Mouse (Mus musculus) MEL (cell line): ENCODE results near the gene Vmn1r157.
"Not testable (repeated sequence)": the region's sequence is repeated elsewhere in the genome, so short reads cannot be mapped to it uniquely, and the experiment has no call there.

Experiments used
- CTCF ChIP-seq, 3 experiments: IDR thresholded peaks in 2 of 3; conservative IDR thresholded peaks in 1 of 3; 2 replicates each; pipeline ENCODE4 v1.5.1; 2011 to 2012; ENCODE audit warnings: low read length in 3 of 3, low read depth in 2 of 3, mild to moderate bottlenecking in 2 of 3, improper control_type of control experiment in 1 of 3, inconsistent platforms in 1 of 3, mixed read lengths in 1 of 3, moderate library complexity in 1 of 3; ENCODE audit not compliant: control insufficient read depth in 1 of 3, insufficient read depth in 1 of 3, poor library complexity in 1 of 3, severe bottlenecking in 1 of 3
- EP300 ChIP-seq, 2 experiments: IDR thresholded peaks; 2 replicates each; pipeline ENCODE4 v1.6.1; 2011; ENCODE audit warnings: improper control_type of control experiment in 2 of 2, low read length in 2 of 2, low read depth in 1 of 2, mild to moderate bottlenecking in 1 of 2
- GABPA ChIP-seq: IDR thresholded peaks from 2 replicates; pipeline ENCODE4 v1.6.1; 2012; ENCODE audit warnings: low read depth, mild to moderate bottlenecking, inconsistent platforms, low read length, improper control_type of control experiment, moderate library complexity
- GATA1 ChIP-seq: IDR thresholded peaks from 2 replicates; pipeline ENCODE4 v1.6.1; 2011; ENCODE audit warnings: low read depth, low read length, improper control_type of control experiment
- MXI1 ChIP-seq: IDR thresholded peaks from 2 replicates; pipeline ENCODE4 v1.6.1; 2011; ENCODE audit warnings: mild to moderate bottlenecking, low read depth, low read length, improper control_type of control experiment
- RCOR1 ChIP-seq: IDR thresholded peaks from 2 replicates; pipeline ENCODE4 v1.6.1; 2012; ENCODE audit warnings: low read depth, mild to moderate bottlenecking, inconsistent platforms, low read length, improper control_type of control experiment
- TAL1 ChIP-seq: IDR thresholded peaks from 2 replicates; pipeline ENCODE4 v1.6.1; 2012; ENCODE audit warnings: mild to moderate bottlenecking, inconsistent platforms, low read length, moderate library complexity, mixed read lengths
- ZMIZ1 ChIP-seq: IDR thresholded peaks from 2 replicates; pipeline ENCODE4 v1.6.1; 2012; ENCODE audit warnings: low read depth, mild to moderate bottlenecking, inconsistent platforms, low read length, improper control_type of control experiment, moderate library complexity

DNA sequence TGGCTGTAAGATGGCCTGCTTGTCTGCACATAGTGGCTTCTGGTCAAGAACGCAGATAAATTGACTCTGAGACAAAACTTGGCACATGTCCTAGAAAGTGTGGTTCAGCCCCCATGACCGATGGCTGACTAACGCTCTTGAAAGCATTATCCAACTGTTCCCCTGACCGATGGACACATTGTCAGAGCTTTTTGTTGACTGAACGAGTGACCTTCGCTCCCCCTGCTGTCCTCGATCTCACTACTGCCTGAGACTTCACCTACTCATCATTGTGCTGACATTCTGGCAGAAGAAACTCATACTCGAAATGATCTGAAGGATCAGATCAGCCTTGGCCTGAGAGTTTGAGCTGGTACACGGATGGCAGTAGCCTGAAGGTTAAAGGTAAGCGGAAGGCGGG, 14.5 kb downstream of the Vmn1r157 start:
- TF ChIP-seq MXI1; CTCF (IDR thresholded peaks at IDR 0.05 in 2 of 3, conservative IDR thresholded peaks at IDR 0.05 in 1 of 3; ENCODE audit: control insufficient read depth in 1 of 3, insufficient read depth in 1 of 3, low read depth in 2 of 3, low read length in 3 of 3, poor library complexity in 1 of 3, severe bottlenecking in 1 of 3); GATA1; ZMIZ1; TAL1; RCOR1; GABPA; EP300 (IDR thresholded peaks at IDR 0.05; ENCODE audit: low read depth in 1 of 2, low read length in 2 of 2): not testable (repeated sequence)
